Mouse (Mus musculus) neural tube, embryonic 15.5 days (tissue): ENCODE measurements around the gene Aig1. TPM values are rescaled to one million over a fixed set of nuclear protein-coding genes. Genes with fewer than 3 reads are reported as not detected.

Experiments
- polyA plus RNA-seq: library from polyadenylated mRNA; unstranded; fragments of >200 nt; fragmentation: Nextera tagmentation; extraction: Ambion mirVana; gene quantifications from 2 replicates; pipeline ENCODE4 v1.2.1, GENCODE M21; 2015

Aig1 gene
- polyA plus RNA-seq, 1 experiment from 2014 or later: 112 TPM

Other genes with a start within 250 kb of the Aig1 start
- gene Hivep2, start 97.1 kb upstream of the Aig1 start, polyA plus RNA-seq: 10.4 and 11.7 TPM in 2 replicates